Mouse (Mus musculus) spleen, adult 2 months (tissue): Measurements from ENCODE around the gene Mmp14. TPM values are rescaled to one million over a fixed set of nuclear protein-coding genes. Genes with fewer than 3 reads are reported as not detected.

Experiments used
- DNase-seq, 2 experiments: peaks; one replicate each; pipeline versions ENCODE4 v3.0.0 to v3.0.0-alpha.2; 2012 to 2021; ENCODE audit warnings: low spot score in 2 of 2, low read depth in 1 of 2
- H3K27ac ChIP-seq: fragments of 200-500 bp; 2 replicates; pipeline ENCODE4 v1.5.1; 2012; ENCODE audit warnings: low read length, inconsistent platforms; ENCODE audit not compliant: insufficient read depth
- H3K27me3 ChIP-seq: fragments of 200-500 bp; 2 replicates; pipeline ENCODE4 v1.6.1; 2012; ENCODE audit warnings: mild to moderate bottlenecking, moderate library complexity, low read length, inconsistent platforms; ENCODE audit not compliant: control insufficient read depth, insufficient read depth
- H3K36me3 ChIP-seq: fragments of 200-500 bp; 2 replicates; pipeline ENCODE4 v1.6.1; 2012; ENCODE audit warnings: mild to moderate bottlenecking, low read length, inconsistent platforms; ENCODE audit not compliant: control insufficient read depth, insufficient read depth
- H3K4me1 ChIP-seq: fragments of 200-500 bp; 2 replicates; pipeline ENCODE4 v1.6.1; 2011; ENCODE audit warnings: inconsistent platforms; ENCODE audit not compliant: control insufficient read depth, insufficient read depth, insufficient read length
- H3K4me3 ChIP-seq: fragments of 200-500 bp; 2 replicates; pipeline ENCODE4 v1.5.1; 2011; ENCODE audit warnings: mild to moderate bottlenecking, inconsistent platforms; ENCODE audit not compliant: insufficient read depth, insufficient read length; ENCODE audit errors: extremely low read depth
- CTCF ChIP-seq: fragments of 200-500 bp; IDR thresholded peaks from 2 replicates; pipeline ENCODE4 v1.5.1; 2011; ENCODE audit warnings: mild to moderate bottlenecking, inconsistent platforms; ENCODE audit not compliant: insufficient read depth, insufficient read length, insufficient replicate concordance; ENCODE audit errors: extremely low read depth
- POLR2A ChIP-seq: fragments of 200-500 bp; IDR thresholded peaks from 2 replicates; pipeline ENCODE4 v1.6.1; 2011; ENCODE audit warnings: low read depth, low read length, inconsistent platforms
- WGBS: fragments of 180-500 bp; shearing (Covaris S2); methylation state at CpG from one replicate; pipeline ENCODE4 v1.1.7; 2018; 5-methylcytosine and 5-hydroxymethylcytosine counted together
- polyA plus RNA-seq: library from polyadenylated mRNA; depleted of rRNA; stranded (reverse); fragments of >200 nt; gene quantifications from 2 replicates; pipeline ENCODE4 v1.2.3, GENCODE M21; 2012; rRNA removed

Gene Mmp14
- polyA plus RNA-seq, 1 experiment: 42.0 TPM

DNA sequence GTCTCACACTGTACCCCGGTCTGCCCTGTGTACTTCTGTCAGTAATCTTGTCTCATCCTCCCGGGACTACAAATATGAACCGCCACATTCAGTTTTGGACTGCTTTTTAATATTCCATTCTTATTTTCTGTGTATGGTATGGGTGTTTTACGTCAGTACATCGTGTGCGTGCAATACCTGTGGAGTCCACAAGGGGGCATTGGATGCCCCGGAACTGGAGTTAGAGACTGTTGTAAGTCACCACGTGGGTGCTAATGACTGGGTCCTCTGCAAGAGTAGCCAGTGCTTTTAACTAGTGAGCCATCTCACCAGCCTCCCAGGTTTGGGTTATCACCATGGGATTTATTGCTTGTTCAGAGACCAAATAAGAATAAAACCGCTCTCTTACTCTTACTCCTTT lies 51.1 kb downstream of the Mmp14 start:
- H3K4me3 ChIP-seq: no peak overlapping the region
- TF ChIP-seq POLR2A: no peak
- peak; percentile 29; the same call in 1 of the 2 replicates for TF ChIP-seq CTCF
- peaks cover 26% of the 10 kb centered on the region for H3K4me1 ChIP-seq
- WGBS: 61% methylated on average over 9 of the region's 9 CpGs
- no peaks in the 10 kb centered on the region for H3K27me3 ChIP-seq
- H3K27ac ChIP-seq: no peak overlapping the region
- H3K36me3 ChIP-seq: no peaks in the 10 kb centered on the region
- DNase-seq: peak; percentile 49 to 55

GRCm38 (mm10) chr14:54485899-54486298 lies 54.5 kb downstream of the Mmp14 start:
- H3K27ac ChIP-seq: no peak overlapping the region
- H3K4me1 ChIP-seq: peaks cover 9% of the 10 kb centered on the region
- H3K36me3 ChIP-seq: no peaks in the 10 kb centered on the region
- no peak overlapping the region for H3K4me3 ChIP-seq
- 86% methylated on average over 7 of the region's 7 CpGs for WGBS
- H3K27me3 ChIP-seq: no peaks in the 10 kb centered on the region
- no peak for DNase-seq
- no peak for TF ChIP-seq CTCF
- no peak for TF ChIP-seq POLR2A

GRCm38 (mm10) chr14:54487732-54488131 lies 56.3 kb downstream of the Mmp14 start:
- H3K4me3 ChIP-seq: no peak overlapping the region
- no peaks in the 10 kb centered on the region for H3K36me3 ChIP-seq
- WGBS: 64% methylated on average over 2 of the region's 2 CpGs
- no peak for TF ChIP-seq CTCF
- no peak for TF ChIP-seq POLR2A
- H3K27me3 ChIP-seq: no peaks in the 10 kb centered on the region
- DNase-seq: no peak
- H3K27ac ChIP-seq: no peak overlapping the region
- peaks cover 4% of the 10 kb centered on the region for H3K4me1 ChIP-seq

DNA sequence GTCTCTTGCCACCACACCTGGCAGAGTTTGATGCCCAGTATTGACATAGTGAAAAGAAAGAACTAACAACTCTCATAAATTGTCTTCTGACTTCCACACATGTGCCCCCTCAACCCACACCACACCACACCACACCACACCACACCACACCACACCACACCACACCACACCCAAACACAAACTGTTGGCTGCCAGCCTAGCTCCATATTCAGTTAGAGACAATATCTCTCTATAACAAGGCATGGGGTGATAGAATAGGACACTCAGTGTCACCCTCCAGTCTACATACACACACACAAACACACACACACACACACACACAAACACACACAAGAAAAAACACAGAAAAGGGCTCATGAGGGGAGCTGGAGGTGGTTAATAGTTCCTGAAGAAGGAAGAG lies 56.9 kb downstream of the Mmp14 start:
- Histone ChIP-seq H3K27ac (no peak overlapping the region), H3K4me3 (no peak overlapping the region), H3K27me3 (no peaks in the 10 kb centered on the region), H3K4me1 (peaks cover 8% of the 10 kb centered on the region), H3K36me3 (no peaks in the 10 kb centered on the region)
- TF ChIP-seq CTCF: no peak
- no peak for TF ChIP-seq POLR2A
- DNase-seq: no peak

DNA sequence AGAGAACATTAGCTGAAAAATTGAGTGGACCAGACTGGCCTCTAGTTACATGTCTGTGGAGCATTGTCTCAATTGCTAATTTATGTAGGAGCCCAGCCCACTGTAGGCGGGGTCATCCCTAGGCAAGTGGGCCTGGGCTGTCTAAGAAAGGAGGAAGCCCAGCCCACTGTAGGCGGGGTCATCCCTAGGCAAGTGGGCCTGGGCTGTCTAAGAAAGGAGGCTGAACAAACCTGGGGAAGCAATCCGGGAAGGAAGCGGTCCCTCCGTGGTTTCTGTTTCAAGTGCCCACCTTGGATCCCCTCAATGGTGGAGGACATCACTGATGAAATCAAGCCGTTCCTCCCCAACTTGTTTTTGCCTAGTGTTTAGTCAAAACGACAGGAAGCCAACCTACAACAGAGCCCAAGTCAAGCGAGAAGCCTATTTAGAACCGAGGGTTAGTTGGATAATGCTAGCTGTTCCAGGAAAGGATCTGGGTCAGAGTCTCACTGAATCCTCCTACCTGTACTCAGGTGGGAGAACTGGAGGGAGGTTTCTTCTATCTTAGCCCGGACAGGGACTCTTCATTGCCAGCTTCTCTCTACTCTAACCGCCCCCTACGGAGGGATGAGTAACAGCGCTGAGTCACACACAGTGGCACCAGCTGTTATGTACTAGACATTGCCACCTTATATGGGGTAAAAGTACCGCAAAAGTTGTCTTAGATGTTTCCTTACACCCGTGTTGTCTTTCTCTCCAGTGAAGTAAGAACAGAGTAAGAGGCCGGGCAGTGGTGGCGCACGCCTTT lies 61.1 kb downstream of the Mmp14 start:
- WGBS: 39% methylated on average over 18 of the region's 18 CpGs
- peak overlapping the region; percentile 75 for H3K27ac ChIP-seq
- no peaks in the 10 kb centered on the region for H3K27me3 ChIP-seq
- no peak for DNase-seq
- H3K4me1 ChIP-seq: peaks cover 13% of the 10 kb centered on the region
- no peak for TF ChIP-seq CTCF
- TF ChIP-seq POLR2A: no peak
- no peak overlapping the region; the same call in 1 of the 2 replicates for H3K4me3 ChIP-seq
- no peaks in the 10 kb centered on the region for H3K36me3 ChIP-seq

DNA sequence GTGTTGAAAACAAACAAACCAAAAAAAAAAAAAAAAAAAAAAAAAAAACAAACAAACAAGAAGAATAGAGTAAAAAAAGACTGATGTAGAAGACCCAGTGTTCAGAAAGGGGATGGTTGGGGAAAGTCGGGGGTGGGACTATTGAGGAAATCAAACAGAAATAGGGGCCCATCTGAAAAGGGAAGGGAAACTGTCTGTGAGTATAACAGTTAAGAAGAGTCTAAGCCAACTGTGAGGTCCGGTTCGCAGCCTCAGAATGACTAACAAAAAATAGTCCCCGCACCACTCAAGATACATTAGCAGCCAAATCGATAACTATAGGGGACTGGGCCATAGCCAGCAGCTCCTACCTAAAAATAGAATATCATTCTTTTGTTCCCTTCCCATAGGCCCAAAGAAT lies 61.8 kb downstream of the Mmp14 start:
- H3K4me3 ChIP-seq: no peak overlapping the region
- no peaks in the 10 kb centered on the region for H3K36me3 ChIP-seq
- TF ChIP-seq CTCF (no peak), POLR2A (no peak)
- no peaks in the 10 kb centered on the region for H3K27me3 ChIP-seq
- H3K27ac ChIP-seq: peak overlapping the region; percentile 75; the same call in 1 of the 2 replicates
- WGBS: 39% methylated on average over 5 of the region's 5 CpGs
- peaks cover 13% of the 10 kb centered on the region for H3K4me1 ChIP-seq
- no peak for DNase-seq

DNA sequence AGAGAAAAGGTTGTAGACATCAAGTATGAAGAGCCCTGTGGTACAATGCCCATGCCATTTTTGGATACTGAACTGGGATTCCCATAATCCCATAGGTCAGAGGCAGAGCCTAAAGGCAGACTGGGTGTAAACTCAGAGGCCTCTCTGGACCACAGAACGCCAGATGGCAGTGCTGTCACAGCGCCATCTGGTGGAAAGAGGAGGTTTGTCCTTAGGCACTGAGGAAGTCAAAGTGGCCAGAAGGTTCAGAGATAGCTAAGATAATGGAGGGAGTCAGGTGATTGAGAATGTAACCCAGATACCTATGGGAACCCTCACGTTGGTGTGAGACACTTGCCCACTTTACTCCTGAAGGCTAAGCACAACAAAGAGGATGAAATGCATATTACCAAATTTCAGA lies 62.8 kb downstream of the Mmp14 start:
- Histone ChIP-seq H3K27me3 (no peaks in the 10 kb centered on the region), H3K36me3 (no peaks in the 10 kb centered on the region), H3K4me3 (no peak overlapping the region), H3K4me1 (peaks cover 13% of the 10 kb centered on the region), H3K27ac (no peak overlapping the region)
- peak; percentile 71 to 72 for DNase-seq
- no peak for TF ChIP-seq POLR2A
- peak; percentile 88; the same call in 1 of the 2 replicates for TF ChIP-seq CTCF
- 0% methylated on average over 3 of the region's 3 CpGs for WGBS

Other genes starting within 250 kb of the Mmp14 start
- gene Dad1, start 177.5 kb upstream of the Mmp14 start, polyA plus RNA-seq: 309 and 372 TPM in 2 replicates
- 17.9 and 23.4 TPM in 2 replicates for gene Abhd4, start 177.4 kb upstream of the Mmp14 start, polyA plus RNA-seq
- gene Olfr49, start 146.7 kb upstream of the Mmp14 start, polyA plus RNA-seq: not detected in 2 replicates
- gene Oxa1l, start 70.8 kb upstream of the Mmp14 start, polyA plus RNA-seq: 92.7 and 117 TPM in 2 replicates
- gene Slc7a7, start 13.8 kb upstream of the Mmp14 start, polyA plus RNA-seq: 24.6 and 31.2 TPM in 2 replicates
- gene Mrpl52, start 4.7 kb upstream of the Mmp14 start, polyA plus RNA-seq: 221 and 393 TPM in 2 replicates
- 154 and 206 TPM in 2 replicates for gene Lrp10, start 32.5 kb downstream of the Mmp14 start, polyA plus RNA-seq
- gene Rem2, start 44.5 kb downstream of the Mmp14 start, polyA plus RNA-seq: 0.22 and 0.40 TPM in 2 replicates
- gene Prmt5, start 85.9 kb downstream of the Mmp14 start, polyA plus RNA-seq: 18.2 and 26.6 TPM in 2 replicates
- 12.8 and 15.1 TPM in 2 replicates for gene Haus4, start 123.0 kb downstream of the Mmp14 start, polyA plus RNA-seq
- 3.0 and 3.9 TPM in 2 replicates for gene Ajuba, start 145.9 kb downstream of the Mmp14 start, polyA plus RNA-seq
- 4.2 and 6.0 TPM in 2 replicates for gene 4931414P19Rik, start 174.4 kb downstream of the Mmp14 start, polyA plus RNA-seq
- 82.5 and 102 TPM in 2 replicates for gene Psmb5, start 186.4 kb downstream of the Mmp14 start, polyA plus RNA-seq
- gene Psmb11, start 189.8 kb downstream of the Mmp14 start, polyA plus RNA-seq: not detected in 2 replicates
- gene Gm17606, start 209.3 kb downstream of the Mmp14 start, polyA plus RNA-seq: not detected in 2 replicates
- 7.3 and 10.8 TPM in 2 replicates for gene Cdh24, start 209.8 kb downstream of the Mmp14 start, polyA plus RNA-seq